Mouse (Mus musculus): ENCODE measurements at regions not wholly inside any gene's neighbourhood (a gene's known extent, or its start where the extent isn't known, plus 50 kb on each side); places are given as distances from the start of the nearest gene placed in this dataset.

DNA sequence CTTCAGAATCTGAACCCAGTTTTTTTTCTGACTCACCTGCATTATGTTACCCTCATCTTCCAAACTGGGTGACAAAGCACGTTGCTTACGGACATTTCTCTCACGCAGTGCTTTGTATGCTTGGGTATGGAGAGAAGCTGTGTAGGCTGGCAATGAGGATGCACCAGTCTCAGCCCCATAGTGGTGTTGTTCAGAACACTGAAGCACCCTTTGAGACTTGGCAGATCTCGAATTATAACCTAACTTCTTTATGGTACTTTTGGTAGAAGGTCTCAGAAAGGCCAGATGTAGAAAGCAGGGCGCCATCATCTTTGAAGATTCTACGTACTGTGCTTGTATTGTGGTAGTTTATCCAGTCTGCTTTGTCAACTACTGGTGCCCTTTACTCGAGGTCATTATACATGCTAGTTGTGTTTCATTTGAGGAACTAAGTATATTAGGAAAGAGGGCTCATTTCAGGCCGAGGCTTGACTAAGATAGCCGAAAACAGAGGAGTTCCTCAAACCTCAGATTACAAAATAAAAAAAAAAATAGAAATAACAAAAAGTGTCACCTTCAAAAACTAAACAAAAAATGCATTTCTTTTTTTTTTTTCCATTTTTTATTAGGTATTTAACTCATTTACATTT lies 85.7 kb downstream of the Rgs2 start:
- no peak for TF ChIP-seq CTCF (IDR thresholded peaks at IDR 0.05; ENCODE audit: low read depth, low read length)
- TF ChIP-seq POLR2A (IDR thresholded peaks at IDR 0.05; ENCODE audit: extremely low read depth, insufficient read depth, low read length): no peak
